Mouse (Mus musculus): Measurements from ENCODE around the gene Gm20425.

Gene Gm20425

GRCm38 (mm10) chr9:103153286-103153685 lies 76.8 kb downstream of the Gm20425 start:
- no peak for DNase-seq (ENCODE audit: low spot score)

GRCm38 (mm10) chr9:103149074-103149799 lies 80.9 kb downstream of the Gm20425 start:
- no peak for DNase-seq (ENCODE audit: low spot score)

GRCm38 (mm10) chr9:103147103-103147502 lies 83.0 kb downstream of the Gm20425 start:
- no peak for DNase-seq (ENCODE audit: low spot score)

GRCm38 (mm10) chr9:103146703-103147102 lies 83.4 kb downstream of the Gm20425 start:
- DNase-seq (ENCODE audit: low spot score): no peak

GRCm38 (mm10) chr9:103146257-103146656 lies 83.8 kb downstream of the Gm20425 start:
- DNase-seq (ENCODE audit: low spot score): no peak

- no peak for DNase-seq (ENCODE audit: low spot score)
Measured at GRCm38 (mm10) chr9:103145351-103145750, 84.8 kb downstream of the Gm20425 start.

- no peak for DNase-seq (ENCODE audit: low spot score)
Measured at GRCm38 (mm10) chr9:103143881-103144280, 86.2 kb downstream of the Gm20425 start.

GRCm38 (mm10) chr9:103141266-103141665 lies 88.8 kb downstream of the Gm20425 start:
- no peak for DNase-seq (ENCODE audit: low spot score)

- DNase-seq (ENCODE audit: low spot score): no peak
Measured at GRCm38 (mm10) chr9:103140384-103140783, 89.7 kb downstream of the Gm20425 start.
